Mouse (Mus musculus): ENCODE measurements around the gene Nptx2. TPM values are rescaled to one million over a fixed set of nuclear protein-coding genes. Genes with fewer than 3 reads are reported as not detected.

Gene Nptx2
- not detected for polyA plus RNA-seq (2021)

GRCm38 (mm10) chr5:144545653-144546422, at the start of gene Nptx2:
TSS of gene Nptx2 (plus strand) at chr5:144545902.
- no peak for TF ChIP-seq CTCF (IDR thresholded peaks at IDR 0.05)
- POLR2A ChIA-PET, result no interaction called here
- DNase-seq (ENCODE audit: low read depth, low spot score) (no peak), ATAC-seq (no peak)
- in situ Hi-C loops (cut with MboI; ENCODE audit: low pct_unique_long_range_greater_than_20kb), result no loop called here
- peaks cover 29% of the 10 kb centered on the region for H3K27me3 ChIP-seq
- CTCF ChIA-PET, result no interaction called here

GRCm38 (mm10) chr5:144496481-144496880, 49.2 kb upstream of the Nptx2 start:
- TF ChIP-seq CTCF (IDR thresholded peaks at IDR 0.05), result no peak
- no peak for ATAC-seq
- CTCF ChIA-PET, result no interaction called here

GRCm38 (mm10) chr5:144504239-144504638, 41.5 kb upstream of the Nptx2 start:
- no peak for ATAC-seq
- in situ Hi-C loops (cut with MboI; ENCODE audit: low pct_unique_long_range_greater_than_20kb), result no loop called here
- H3K27me3 ChIP-seq, result peaks cover 3% of the 10 kb centered on the region
- POLR2A ChIA-PET, result no interaction called here
- no peak for DNase-seq (ENCODE audit: low read depth, low spot score)
- no peak for TF ChIP-seq CTCF (IDR thresholded peaks at IDR 0.05)
- CTCF ChIA-PET, result no interaction called here

More at GRCm38 (mm10) chr5:144496481-144496880, 49.2 kb upstream of the Nptx2 start:
- in situ Hi-C loops (cut with MboI; ENCODE audit: low pct_unique_long_range_greater_than_20kb), result no loop called here
- DNase-seq (ENCODE audit: low read depth, low spot score), result no peak
- no peaks in the 10 kb centered on the region for H3K27me3 ChIP-seq
- POLR2A ChIA-PET, result no interaction called here

GRCm38 (mm10) chr5:144505731-144506130, 40.0 kb upstream of the Nptx2 start:
- H3K27me3 ChIP-seq, result peaks cover 5% of the 10 kb centered on the region
- POLR2A ChIA-PET, result no interaction called here
- no peak for ATAC-seq
- no peak for DNase-seq (ENCODE audit: low read depth, low spot score)
- CTCF ChIA-PET, result no interaction called here
- in situ Hi-C loops (cut with MboI; ENCODE audit: low pct_unique_long_range_greater_than_20kb), result no loop called here
- TF ChIP-seq CTCF (IDR thresholded peaks at IDR 0.05), result peak; percentile 38

GRCm38 (mm10) chr5:144506156-144506555, 39.5 kb upstream of the Nptx2 start:
- in situ Hi-C loops (cut with MboI; ENCODE audit: low pct_unique_long_range_greater_than_20kb), result no loop called here
- ATAC-seq, result no peak
- no peak for TF ChIP-seq CTCF (IDR thresholded peaks at IDR 0.05)
- ChIA-PET CTCF (no interaction called here), POLR2A (no interaction called here)
- peaks cover 5% of the 10 kb centered on the region for H3K27me3 ChIP-seq
- no peak for DNase-seq (ENCODE audit: low read depth, low spot score)

GRCm38 (mm10) chr5:144506689-144507552, 38.8 kb upstream of the Nptx2 start:
- H3K27me3 ChIP-seq, result peaks cover 5% of the 10 kb centered on the region
- no peak for TF ChIP-seq CTCF (IDR thresholded peaks at IDR 0.05)
- ChIA-PET POLR2A (no interaction called here), CTCF (no interaction called here)
- DNase-seq (ENCODE audit: low read depth, low spot score) (no peak), ATAC-seq (no peak)
- in situ Hi-C loops (cut with MboI; ENCODE audit: low pct_unique_long_range_greater_than_20kb), result no loop called here

- peaks cover 5% of the 10 kb centered on the region for H3K27me3 ChIP-seq
- no peak for DNase-seq (ENCODE audit: low read depth, low spot score)
- no peak for ATAC-seq
- CTCF ChIA-PET, result no interaction called here
- in situ Hi-C loops (cut with MboI; ENCODE audit: low pct_unique_long_range_greater_than_20kb), result no loop called here
- POLR2A ChIA-PET, result no interaction called here
- TF ChIP-seq CTCF (IDR thresholded peaks at IDR 0.05), result no peak
Observed at GRCm38 (mm10) chr5:144509431-144509830, 36.3 kb upstream of the Nptx2 start.

GRCm38 (mm10) chr5:144514738-144515137, 31.0 kb upstream of the Nptx2 start:
- in situ Hi-C loops (cut with MboI; ENCODE audit: low pct_unique_long_range_greater_than_20kb), result no loop called here
- H3K27me3 ChIP-seq, result peaks cover under 1% of the 10 kb centered on the region
- TF ChIP-seq CTCF (IDR thresholded peaks at IDR 0.05), result peak; percentile 53
- CTCF ChIA-PET, result no interaction called here
- POLR2A ChIA-PET, result no interaction called here
- DNase-seq (ENCODE audit: low read depth, low spot score) (no peak), ATAC-seq (no peak)

- POLR2A ChIA-PET, result no interaction called here
- ATAC-seq (no peak), DNase-seq (ENCODE audit: low read depth, low spot score) (no peak)
- in situ Hi-C loops (cut with MboI; ENCODE audit: low pct_unique_long_range_greater_than_20kb), result no loop called here
- CTCF ChIA-PET, result no interaction called here
- no peak for TF ChIP-seq CTCF (IDR thresholded peaks at IDR 0.05)
- H3K27me3 ChIP-seq, result no peaks in the 10 kb centered on the region
Observed at GRCm38 (mm10) chr5:144515241-144515640, 30.5 kb upstream of the Nptx2 start.

- no peak for TF ChIP-seq CTCF (IDR thresholded peaks at IDR 0.05)
- H3K27me3 ChIP-seq, result peaks cover 4% of the 10 kb centered on the region
- ChIA-PET CTCF (no interaction called here), POLR2A (no interaction called here)
- in situ Hi-C loops (cut with MboI; ENCODE audit: low pct_unique_long_range_greater_than_20kb), result no loop called here
- DNase-seq (ENCODE audit: low read depth, low spot score) (no peak), ATAC-seq (no peak)
Observed at GRCm38 (mm10) chr5:144520096-144520495, 25.6 kb upstream of the Nptx2 start.

- no peak for TF ChIP-seq CTCF (IDR thresholded peaks at IDR 0.05)
- ChIA-PET CTCF (no interaction called here), POLR2A (no interaction called here)
- peaks cover 8% of the 10 kb centered on the region for H3K27me3 ChIP-seq
- no peak for ATAC-seq
- no peak for DNase-seq (ENCODE audit: low read depth, low spot score)
- in situ Hi-C loops (cut with MboI; ENCODE audit: low pct_unique_long_range_greater_than_20kb), result no loop called here
Observed at GRCm38 (mm10) chr5:144524774-144525173, 20.9 kb upstream of the Nptx2 start.

Measured in Patski (cell line).